Comparison of ENCODE assay signal across 8 mouse cellular contexts in the genomic region with DNA sequence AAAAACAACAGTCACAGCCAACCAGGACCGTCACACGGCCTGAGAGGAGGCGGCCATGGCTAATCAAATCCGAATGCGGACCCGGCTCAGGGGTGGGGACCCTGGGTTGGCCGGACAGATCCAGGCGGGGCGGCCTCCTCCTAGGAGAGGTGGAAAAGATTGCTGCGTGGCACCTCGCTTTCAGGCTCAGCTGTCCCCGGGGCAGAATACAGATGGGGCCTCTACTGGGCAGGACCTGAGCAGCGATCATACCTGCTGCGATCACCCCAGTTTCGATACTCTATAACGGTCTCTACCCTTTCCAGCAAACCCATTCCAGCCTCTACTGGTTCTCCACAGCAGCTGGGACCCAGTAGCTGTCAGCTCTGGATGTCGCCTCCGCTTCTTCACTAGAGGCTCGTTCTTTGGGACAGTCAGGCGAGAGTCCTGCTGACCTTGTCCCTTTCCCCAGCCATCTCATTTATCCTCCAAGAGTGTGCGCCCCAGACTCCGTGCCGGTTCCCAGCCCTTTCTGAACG. TPM values are rescaled to one million over a fixed set of nuclear protein-coding genes. Genes with fewer than 3 reads are reported as not detected.
A peak's percentile ranks its signal among the peaks of the same experiment; 100 is the strongest.
DNase-seq lines count a peak whose midpoint lies in the region; ATAC-seq and TF ChIP-seq lines count a peak whose summit lies in the region.

No protein-coding gene starts in this region.

- peak overlapping the region; percentile 50 for H3K9ac ChIP-seq in ES-Bruce4 (ENCODE audit: low read depth, poor library complexity, severe bottlenecking)
- peak overlapping the region; percentile 63 for H3K9ac ChIP-seq in hindbrain, embryonic 14.5 days
- H3K9ac ChIP-seq in liver, embryonic 16.5 days (ENCODE audit: low read depth, low read length) = peak overlapping the region; percentile 64

- no peaks in the 10 kb centered on the region for H3K9me3 ChIP-seq in ES-Bruce4 (replicated peaks; ENCODE audit: control insufficient read depth, insufficient read depth, low read length, poor library complexity, severe bottlenecking)
- H3K9me3 ChIP-seq in hindbrain, embryonic 14.5 days (ENCODE audit: control insufficient read depth, low read length) = no peaks in the 10 kb centered on the region
- H3K9me3 ChIP-seq in liver, embryonic 16.5 days (replicated peaks; ENCODE audit: control insufficient read depth, low read length) = no peaks in the 10 kb centered on the region

- H3K4me1 ChIP-seq in ES-Bruce4 (ENCODE audit: control insufficient read depth, insufficient read depth, low read length) = no peaks in the 10 kb centered on the region
- H3K4me1 ChIP-seq in hindbrain, embryonic 14.5 days (replicated peaks; ENCODE audit: control insufficient read depth, insufficient read depth, low read length) = peaks cover 20% of the 10 kb centered on the region
- peaks cover 4% of the 10 kb centered on the region for H3K4me1 ChIP-seq in liver, embryonic 16.5 days (ENCODE audit: control insufficient read depth, low read depth, low read length)
- H3K4me1 ChIP-seq in olfactory bulb, adult 2 months (ENCODE audit: control insufficient read depth, insufficient read depth, low read length) = peaks cover 18% of the 10 kb centered on the region

- H3K36me3 ChIP-seq in ES-Bruce4 (ENCODE audit: control insufficient read depth, insufficient read depth, low read length, poor library complexity, severe bottlenecking) = no peaks in the 10 kb centered on the region
- no peaks in the 10 kb centered on the region for H3K36me3 ChIP-seq in hindbrain, embryonic 14.5 days (replicated peaks; ENCODE audit: control insufficient read depth, insufficient read depth)
- H3K36me3 ChIP-seq in liver, embryonic 16.5 days (ENCODE audit: control insufficient read depth, insufficient read depth) = no peaks in the 10 kb centered on the region

- TF ChIP-seq POLR2A in ES-Bruce4 (IDR thresholded peaks at IDR 0.05; ENCODE audit: insufficient read depth, low read length) = no peak
- no peak for TF ChIP-seq POLR2A in olfactory bulb, adult 2 months (IDR thresholded peaks at IDR 0.05; ENCODE audit: insufficient read depth, low read depth, low read length)

- H3K4me3 ChIP-seq in ES-Bruce4 (ENCODE audit: low read depth, low read length) = peak overlapping the region; percentile 66
- H3K4me3 ChIP-seq in gastrocnemius, adult 2 months = peak overlapping the region; percentile 93
- H3K4me3 ChIP-seq in hindbrain, embryonic 14.5 days (replicated peaks; ENCODE audit: low read length) = peak overlapping the region; percentile 55
- H3K4me3 ChIP-seq in liver, embryonic 16.5 days (ENCODE audit: low read depth, low read length) = peak overlapping the region; percentile 64
- peak overlapping the region; percentile 50 for H3K4me3 ChIP-seq in olfactory bulb, adult 2 months (ENCODE audit: insufficient read depth, low read depth, low read length)

- peak; percentile 10 for DNase-seq in adrenal gland, postnatal 25 days
- DNase-seq in gastrocnemius, adult 2 months = peak; percentile 73
- no peak for DNase-seq in hindbrain, embryonic 14.5 days (ENCODE audit: low spot score)
- no peak for DNase-seq in thymus, adult 18-20 months
- no peak for DNase-seq in c-Kit-positive CD71-positive TER-119-positive erythroid progenitor cells, embryonic 14.5 days (ENCODE audit: low spot score)

- no peak overlapping the region for H3K27ac ChIP-seq in ES-Bruce4 (ENCODE audit: insufficient read depth, low read length)
- peak overlapping the region; percentile 93 for H3K27ac ChIP-seq in gastrocnemius, adult 2 months
- H3K27ac ChIP-seq in hindbrain, embryonic 14.5 days = no peak overlapping the region
- peak overlapping the region; percentile 86 for H3K27ac ChIP-seq in liver, embryonic 16.5 days (ENCODE audit: low read length)
- H3K27ac ChIP-seq in olfactory bulb, adult 2 months (ENCODE audit: insufficient read depth, low read depth, low read length) = no peak overlapping the region

- peak; percentile 21; the same call in 1 of the 2 replicates for ATAC-seq in hindbrain, embryonic 14.5 days (ENCODE audit: low FRiP score)
- ATAC-seq in liver, embryonic 16.5 days (ENCODE audit: low read depth) = peak; percentile 4; the same call in 1 of the 2 replicates

- 1% methylated on average over 24 of the region's 24 CpGs for WGBS in hindbrain, embryonic 14.5 days
- WGBS in liver, embryonic 16.5 days (ENCODE audit: insufficient replicate concordance) = 7% methylated on average over 24 of the region's 24 CpGs
- WGBS in olfactory bulb, adult 2 months = 18% methylated on average over 24 of the region's 24 CpGs

- TF ChIP-seq CTCF in ES-Bruce4 (IDR thresholded peaks at IDR 0.05; ENCODE audit: low read depth, low read length) = no peak
- no peak for TF ChIP-seq CTCF in gastrocnemius, adult 2 months (IDR thresholded peaks at IDR 0.05)
- no peak for TF ChIP-seq CTCF in olfactory bulb, adult 2 months (IDR thresholded peaks at IDR 0.05; ENCODE audit: insufficient read depth, low read depth, low read length)

- no peak for TF ChIP-seq EP300 in ES-Bruce4 (IDR thresholded peaks at IDR 0.05; ENCODE audit: insufficient read depth, low read depth, low read length)

- peaks cover 9% of the 10 kb centered on the region; the same call in 1 of the 2 replicates for H3K27me3 ChIP-seq in ES-Bruce4 (ENCODE audit: control insufficient read depth, insufficient read depth, low read length, poor library complexity, severe bottlenecking)
- peaks cover 41% of the 10 kb centered on the region for H3K27me3 ChIP-seq in hindbrain, embryonic 14.5 days (ENCODE audit: control insufficient read depth, insufficient read depth, low read length)
- H3K27me3 ChIP-seq in liver, embryonic 16.5 days (ENCODE audit: control insufficient read depth, insufficient read depth, low read depth, low read length) = peaks cover 43% of the 10 kb centered on the region

- peak overlapping the region; percentile 98 for H3K4me2 ChIP-seq in hindbrain, embryonic 14.5 days (replicated peaks)
- peak overlapping the region; percentile 54 for H3K4me2 ChIP-seq in liver, embryonic 16.5 days (ENCODE audit: low read depth, low read length)

- intact Hi-C loops in gastrocnemius, adult 2 months (cut with DNase I) = loop anchor here (10.0 kb wide), 1 partner anchor 73 kb away; no protein-coding TSS in a partner anchor

RNA-seq across cellular contexts. Expression of a gene that starts 1.8 kb away (rescaled TPM):
- 10.6 and 11.0 TPM in 2 replicates for polyA plus RNA-seq in ES-Bruce4 (2011; ENCODE audit: insufficient read depth, insufficient read length, low read depth, missing spikeins)
- 1.8 and 2.8 TPM in 2 replicates for total RNA-seq in adrenal gland, postnatal 25 days (2021)
- 1 to 10 TPM; 3.6 to 8.6 TPM for total RNA-seq in gastrocnemius, adult 2 months (2021)
- 10.4 and 13.2 TPM in 2 replicates for polyA plus RNA-seq in hindbrain, embryonic 14.5 days (2014; fragmentation: Nextera tagmentation; extraction: Ambion mirVana)
- 13.7 and 18.3 TPM in 2 replicates for polyA plus RNA-seq in liver, embryonic 16.5 days (2015; fragmentation: Nextera tagmentation; extraction: Ambion mirVana)
- polyA plus RNA-seq in olfactory bulb, adult 2 months (2012; ENCODE audit: insufficient read depth, insufficient read length, low replicate concordance, missing spikeins) = not detected in 2 replicates

Comparison
In these comparisons a context has a peak if more than half of its experiments do, and no peak if none do; other contexts are left out.
1. H3K27ac ChIP-seq: peak in gastrocnemius, adult 2 months (single experiment) and liver, embryonic 16.5 days (single experiment); none in ES-Bruce4 (single experiment), hindbrain, embryonic 14.5 days (single experiment) and olfactory bulb, adult 2 months (single experiment).
2. DNase-seq: peak in adrenal gland, postnatal 25 days (single experiment) and gastrocnemius, adult 2 months (single experiment); none in hindbrain, embryonic 14.5 days (single experiment), thymus, adult 18-20 months (0 of 2) and c-Kit-positive CD71-positive TER-119-positive erythroid progenitor cells, embryonic 14.5 days (single experiment).
3. Peak in every context shown above with its lines, with median percentiles within 50 percentile points of each other: H3K4me3 ChIP-seq and H3K9ac ChIP-seq.